ENCODE assay signal across 20 mouse cellular contexts in the genomic region with DNA sequence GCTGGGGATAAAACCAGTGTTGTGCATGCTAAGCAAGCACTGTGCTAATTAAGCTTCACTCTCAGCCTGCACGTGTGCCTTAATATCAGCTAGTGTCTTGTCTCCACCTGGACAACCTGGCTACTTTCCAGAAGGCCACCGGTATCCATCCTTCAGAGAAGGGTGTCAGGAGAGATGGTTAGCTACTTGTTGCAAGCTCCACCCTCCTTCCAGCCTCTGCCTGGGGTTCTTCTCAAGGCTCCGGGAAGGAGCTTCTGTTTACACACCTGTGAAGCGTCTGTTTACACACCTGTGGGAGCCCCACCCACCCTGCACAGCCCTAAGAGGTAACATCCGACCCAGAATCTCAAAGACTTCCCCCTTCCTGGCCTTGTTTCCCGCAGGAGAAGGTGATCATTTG. TPM values are rescaled to one million over a fixed set of nuclear protein-coding genes. Genes with fewer than 3 reads are reported as not detected.
DNase-seq lines count a peak whose midpoint lies in the region; ATAC-seq and TF ChIP-seq lines count a peak whose summit lies in the region.
"Had no signal": no experiment of that assay in that cellular context is flagged by ENCODE, and none has a peak within 500 bp of the region (broad histone marks: within the 10 kb centered on the region; RNA-seq: fewer than 3 reads in every experiment).

No protein-coding gene starts in this region.

- no peak for TF ChIP-seq CTCF in lung, postnatal 0 days (IDR thresholded peaks at IDR 0.05)

- H3K9me3 ChIP-seq in lung, postnatal 0 days (ENCODE audit: low read length), result no peaks in the 10 kb centered on the region
- H3K9me3 ChIP-seq in stomach, embryonic 14.5 days (ENCODE audit: control insufficient read depth, low read depth, low read length), result no peaks in the 10 kb centered on the region
- H3K9me3 ChIP-seq: embryonic facial prominence, embryonic 13.5 days; heart, embryonic 10.5 days; hindbrain, embryonic 12.5 days had no signal

- ATAC-seq in lung, postnatal 0 days, result no peak
- peak; percentile 29; the same call in 1 of the 2 replicates for ATAC-seq in stomach, embryonic 14.5 days (ENCODE audit: insufficient number of reproducible peaks, insufficient read depth, low FRiP score, low read depth)
- ATAC-seq: forebrain, embryonic 14.5 days; hindbrain, embryonic 16.5 days had no signal

- TF ChIP-seq EP300 in lung, postnatal 0 days (IDR thresholded peaks at IDR 0.05), result no peak

- no peak overlapping the region for H3K9ac ChIP-seq in lung, postnatal 0 days (replicated peaks; ENCODE audit: low read depth)
- no peak overlapping the region for H3K9ac ChIP-seq in stomach, embryonic 14.5 days (replicated peaks; ENCODE audit: low read depth, low read length)
- H3K9ac ChIP-seq: embryonic facial prominence, embryonic 13.5 days; hindbrain, embryonic 12.5 days had no signal

- H3K36me3 ChIP-seq in lung, postnatal 0 days (ENCODE audit: insufficient read depth, low read length), result no peaks in the 10 kb centered on the region
- no peaks in the 10 kb centered on the region for H3K36me3 ChIP-seq in stomach, embryonic 14.5 days (ENCODE audit: control insufficient read depth, insufficient read depth, low read length)
- H3K36me3 ChIP-seq: hindbrain, embryonic 12.5 days had no signal

- WGBS in lung, postnatal 0 days, result 40% methylated on average over 6 of the region's 6 CpGs
- 28% methylated on average over 6 of the region's 6 CpGs for WGBS in stomach, embryonic 14.5 days

- DNase-seq in cerebellum, postnatal 14 days, result peak; percentile 39 to 48
- no peak for DNase-seq in cerebellum, adult 9-11 months
- DNase-seq in lung, postnatal 0 days (ENCODE audit: low spot score), result peak; percentile 31
- DNase-seq in lung, postnatal 36 days, result no peak
- DNase-seq in right cerebral cortex, postnatal 14 days, result no peak
- no peak for DNase-seq in spleen, adult 12 weeks (ENCODE audit: low spot score)
- no peak for DNase-seq in left cerebral cortex, postnatal 25 days (ENCODE audit: low spot score in 2 of 2)
- DNase-seq: adrenal gland, postnatal 10 days; cerebellum, adult 11-12 months; cerebellum, adult 9-10 months; gastrocnemius, postnatal 36 days; heart, adult 11 months; heart, postnatal 10 days; heart, postnatal 4 days had no signal

- no peaks in the 10 kb centered on the region for H3K27me3 ChIP-seq in lung, postnatal 0 days (replicated peaks; ENCODE audit: insufficient read depth, low read length)
- H3K27me3 ChIP-seq in stomach, embryonic 14.5 days (ENCODE audit: control insufficient read depth, insufficient read depth, low read length), result no peaks in the 10 kb centered on the region
- H3K27me3 ChIP-seq: hindbrain, embryonic 12.5 days had no signal

- no peak overlapping the region for H3K4me3 ChIP-seq in lung, postnatal 0 days (ENCODE audit: low read depth, low read length)
- H3K4me3 ChIP-seq in stomach, embryonic 14.5 days (ENCODE audit: low read depth, low read length), result no peak overlapping the region
- H3K4me3 ChIP-seq: embryonic facial prominence, embryonic 13.5 days; heart, embryonic 10.5 days; hindbrain, embryonic 12.5 days had no signal

- peaks cover 23% of the 10 kb centered on the region for H3K4me1 ChIP-seq in lung, postnatal 0 days (ENCODE audit: insufficient read depth, low read depth, low read length)
- H3K4me1 ChIP-seq in stomach, embryonic 14.5 days (ENCODE audit: control insufficient read depth, insufficient read depth, low read length), result peaks cover 26% of the 10 kb centered on the region

- no peak overlapping the region for H3K4me2 ChIP-seq in lung, postnatal 0 days (replicated peaks; ENCODE audit: low read depth, low read length)
- H3K4me2 ChIP-seq in stomach, embryonic 14.5 days (replicated peaks; ENCODE audit: low read depth, low read length), result no peak overlapping the region
- H3K4me2 ChIP-seq: embryonic facial prominence, embryonic 13.5 days; hindbrain, embryonic 12.5 days had no signal

- intact Hi-C loops in left cerebral cortex, postnatal 25 days (cut with DNase I), result no loop called here

- no peak overlapping the region for H3K27ac ChIP-seq in lung, postnatal 0 days (ENCODE audit: low read length)
- no peak overlapping the region; the same call in 1 of the 2 replicates for H3K27ac ChIP-seq in stomach, embryonic 14.5 days (ENCODE audit: low read length)
- H3K27ac ChIP-seq: embryonic facial prominence, embryonic 13.5 days; heart, embryonic 10.5 days had no signal

RNA-seq across cellular contexts. Expression of gene Clstn1, which starts 17.6 kb away (rescaled TPM):
- polyA plus RNA-seq in lung, postnatal 0 days (2015; fragmentation: Nextera tagmentation; extraction: Ambion mirVana), result 43.6 and 48.7 TPM in 2 replicates
- polyA plus RNA-seq in stomach, embryonic 14.5 days (2014; fragmentation: Nextera tagmentation; extraction: Ambion mirVana), result 22.9 and 24.6 TPM in 2 replicates
- total RNA-seq in left cerebral cortex, postnatal 25 days (2021), result 1,000 to 10,000 TPM; 1,368 to 1,474 TPM

RNA-seq across cellular contexts. Expression of gene Ctnnbip1, which starts 50.6 kb away (rescaled TPM):
- polyA plus RNA-seq in lung, postnatal 0 days (2015; fragmentation: Nextera tagmentation; extraction: Ambion mirVana), result 38.4 and 40.1 TPM in 2 replicates
- polyA plus RNA-seq in stomach, embryonic 14.5 days (2014; fragmentation: Nextera tagmentation; extraction: Ambion mirVana), result 57.7 and 57.8 TPM in 2 replicates
- total RNA-seq in left cerebral cortex, postnatal 25 days (2021), result 10 to 100 TPM; 40.3 to 41.9 TPM

Comparison
In these comparisons a context has a peak if more than half of its experiments do, and no peak if none do; other contexts are left out.
1. DNase-seq: peak in cerebellum, postnatal 14 days (2 of 2) and lung, postnatal 0 days (single experiment); none in cerebellum, adult 9-11 months (single experiment), lung, postnatal 36 days (single experiment), right cerebral cortex, postnatal 14 days (single experiment), spleen, adult 12 weeks (single experiment) and left cerebral cortex, postnatal 25 days (0 of 2).